Mouse (Mus musculus): ENCODE data around the gene Thsd7b. TPM values are rescaled to one million over a fixed set of nuclear protein-coding genes. Genes with fewer than 3 reads are reported as not detected.

Gene Thsd7b
- polyA plus RNA-seq, 1 experiment from 2014 or later: 10.6 TPM

GRCm38 (mm10) chr1:129540751-129541150 is 267.6 kb downstream of the Thsd7b start:
- 50% methylated on average over 1 of the region's 1 CpGs for WGBS
- H3K4me2 ChIP-seq (ENCODE audit: low read depth, low read length): no peak overlapping the region
- 0 out of 2 replicates have a peak, but pooled peaks cover 3% of the 10 kb centered on the region for H3K4me1 ChIP-seq (ENCODE audit: control insufficient read depth, insufficient read depth, low read length)
- H3K9me3 ChIP-seq (ENCODE audit: control insufficient read depth, low read length): no peaks in the 10 kb centered on the region
- no peaks in the 10 kb centered on the region for H3K27me3 ChIP-seq (ENCODE audit: control insufficient read depth, insufficient read depth, low read length)
- no peak overlapping the region for H3K9ac ChIP-seq (replicated peaks; ENCODE audit: low read depth, low read length)
- H3K4me3 ChIP-seq (ENCODE audit: low read depth, low read length): no peak overlapping the region
- ATAC-seq (ENCODE audit: low read depth): no peak
- H3K27ac ChIP-seq (ENCODE audit: low read depth, low read length): no peak overlapping the region
- H3K36me3 ChIP-seq (ENCODE audit: control insufficient read depth, insufficient read depth, low read length): no peaks in the 10 kb centered on the region

- no peaks in the 10 kb centered on the region for H3K9me3 ChIP-seq (ENCODE audit: control insufficient read depth, low read length)
- no peak overlapping the region for H3K4me2 ChIP-seq (ENCODE audit: low read depth, low read length)
- 0 out of 2 replicates have a peak, but pooled peaks cover 3% of the 10 kb centered on the region for H3K4me1 ChIP-seq (ENCODE audit: control insufficient read depth, insufficient read depth, low read length)
- 90% methylated on average over 3 of the region's 3 CpGs for WGBS
- H3K4me3 ChIP-seq (ENCODE audit: low read depth, low read length): no peak overlapping the region
- no peak for ATAC-seq (ENCODE audit: low read depth)
- no peak overlapping the region for H3K9ac ChIP-seq (replicated peaks; ENCODE audit: low read depth, low read length)
- H3K36me3 ChIP-seq (ENCODE audit: control insufficient read depth, insufficient read depth, low read length): no peaks in the 10 kb centered on the region
- no peak overlapping the region for H3K27ac ChIP-seq (ENCODE audit: low read depth, low read length)
- no peaks in the 10 kb centered on the region for H3K27me3 ChIP-seq (ENCODE audit: control insufficient read depth, insufficient read depth, low read length)
Observed at GRCm38 (mm10) chr1:129542563-129543146, 269.6 kb downstream of the Thsd7b start.

- H3K9me3 ChIP-seq (ENCODE audit: control insufficient read depth, low read length): no peaks in the 10 kb centered on the region
- H3K4me3 ChIP-seq (ENCODE audit: low read depth, low read length): no peak overlapping the region
- 87% methylated on average over 3 of the region's 3 CpGs for WGBS
- H3K36me3 ChIP-seq (ENCODE audit: control insufficient read depth, insufficient read depth, low read length): no peaks in the 10 kb centered on the region
- no peak overlapping the region for H3K4me2 ChIP-seq (ENCODE audit: low read depth, low read length)
- H3K27me3 ChIP-seq (ENCODE audit: control insufficient read depth, insufficient read depth, low read length): no peaks in the 10 kb centered on the region
- no peak overlapping the region for H3K9ac ChIP-seq (replicated peaks; ENCODE audit: low read depth, low read length)
- ATAC-seq (ENCODE audit: low read depth): no peak
- no peaks in the 10 kb centered on the region for H3K4me1 ChIP-seq (ENCODE audit: control insufficient read depth, insufficient read depth, low read length)
- no peak overlapping the region for H3K27ac ChIP-seq (ENCODE audit: low read depth, low read length)
Observed at GRCm38 (mm10) chr1:129543169-129543568, 270.1 kb downstream of the Thsd7b start.

- Histone ChIP-seq H3K4me1 (ENCODE audit: control insufficient read depth, insufficient read depth, low read length) (no peaks in the 10 kb centered on the region), H3K9me3 (ENCODE audit: control insufficient read depth, low read length) (no peaks in the 10 kb centered on the region), H3K9ac (replicated peaks; ENCODE audit: low read depth, low read length) (no peak overlapping the region), H3K27me3 (ENCODE audit: control insufficient read depth, insufficient read depth, low read length) (no peaks in the 10 kb centered on the region), H3K36me3 (ENCODE audit: control insufficient read depth, insufficient read depth, low read length) (no peaks in the 10 kb centered on the region), H3K4me3 (ENCODE audit: low read depth, low read length) (no peak overlapping the region), H3K4me2 (ENCODE audit: low read depth, low read length) (no peak overlapping the region), H3K27ac (ENCODE audit: low read depth, low read length) (no peak overlapping the region)
- 86% methylated on average over 4 of the region's 4 CpGs for WGBS
- ATAC-seq (ENCODE audit: low read depth): no peak
Observed at GRCm38 (mm10) chr1:129558054-129558453, 285.0 kb downstream of the Thsd7b start.

- no peaks in the 10 kb centered on the region for H3K9me3 ChIP-seq (ENCODE audit: control insufficient read depth, low read length)
- no peak overlapping the region for H3K4me3 ChIP-seq (ENCODE audit: low read depth, low read length)
- H3K27me3 ChIP-seq (ENCODE audit: control insufficient read depth, insufficient read depth, low read length): no peaks in the 10 kb centered on the region
- H3K9ac ChIP-seq (replicated peaks; ENCODE audit: low read depth, low read length): no peak overlapping the region
- H3K36me3 ChIP-seq (ENCODE audit: control insufficient read depth, insufficient read depth, low read length): no peaks in the 10 kb centered on the region
- H3K27ac ChIP-seq (ENCODE audit: low read depth, low read length): no peak overlapping the region
- no peak overlapping the region for H3K4me2 ChIP-seq (ENCODE audit: low read depth, low read length)
- WGBS: 94% methylated on average over 4 of the region's 4 CpGs
- H3K4me1 ChIP-seq (ENCODE audit: control insufficient read depth, insufficient read depth, low read length): no peaks in the 10 kb centered on the region
- ATAC-seq (ENCODE audit: low read depth): no peak
Observed at GRCm38 (mm10) chr1:129559137-129559536, 286.0 kb downstream of the Thsd7b start.

GRCm38 (mm10) chr1:129559812-129560211 is 286.7 kb downstream of the Thsd7b start:
- ATAC-seq (ENCODE audit: low read depth): no peak
- H3K27ac ChIP-seq (ENCODE audit: low read depth, low read length): no peak overlapping the region
- H3K9me3 ChIP-seq (ENCODE audit: control insufficient read depth, low read length): no peaks in the 10 kb centered on the region
- H3K4me1 ChIP-seq (ENCODE audit: control insufficient read depth, insufficient read depth, low read length): no peaks in the 10 kb centered on the region
- H3K27me3 ChIP-seq (ENCODE audit: control insufficient read depth, insufficient read depth, low read length): no peaks in the 10 kb centered on the region
- no peak overlapping the region for H3K9ac ChIP-seq (replicated peaks; ENCODE audit: low read depth, low read length)
- H3K36me3 ChIP-seq (ENCODE audit: control insufficient read depth, insufficient read depth, low read length): no peaks in the 10 kb centered on the region
- H3K4me3 ChIP-seq (ENCODE audit: low read depth, low read length): no peak overlapping the region
- WGBS: 60% methylated on average over 3 of the region's 3 CpGs
- no peak overlapping the region for H3K4me2 ChIP-seq (ENCODE audit: low read depth, low read length)

- 86% methylated on average over 1 of the region's 1 CpGs for WGBS
- no peak overlapping the region for H3K9ac ChIP-seq (replicated peaks; ENCODE audit: low read depth, low read length)
- no peak overlapping the region for H3K27ac ChIP-seq (ENCODE audit: low read depth, low read length)
- ATAC-seq (ENCODE audit: low read depth): no peak
- no peak overlapping the region for H3K4me2 ChIP-seq (ENCODE audit: low read depth, low read length)
- no peaks in the 10 kb centered on the region for H3K36me3 ChIP-seq (ENCODE audit: control insufficient read depth, insufficient read depth, low read length)
- H3K4me1 ChIP-seq (ENCODE audit: control insufficient read depth, insufficient read depth, low read length): no peaks in the 10 kb centered on the region
- no peaks in the 10 kb centered on the region for H3K27me3 ChIP-seq (ENCODE audit: control insufficient read depth, insufficient read depth, low read length)
- no peak overlapping the region for H3K4me3 ChIP-seq (ENCODE audit: low read depth, low read length)
- no peaks in the 10 kb centered on the region for H3K9me3 ChIP-seq (ENCODE audit: control insufficient read depth, low read length)
Observed at GRCm38 (mm10) chr1:129562707-129563106, 289.6 kb downstream of the Thsd7b start.

GRCm38 (mm10) chr1:129570522-129570921 is 297.4 kb downstream of the Thsd7b start:
- 89% methylated on average over 3 of the region's 3 CpGs for WGBS
- no peak for ATAC-seq (ENCODE audit: low read depth)

GRCm38 (mm10) chr1:129579955-129580354 is 306.9 kb downstream of the Thsd7b start:
- Histone ChIP-seq H3K4me3 (ENCODE audit: low read depth, low read length) (no peak overlapping the region), H3K27ac (ENCODE audit: low read depth, low read length) (no peak overlapping the region), H3K9ac (replicated peaks; ENCODE audit: low read depth, low read length) (no peak overlapping the region), H3K36me3 (ENCODE audit: control insufficient read depth, insufficient read depth, low read length) (no peaks in the 10 kb centered on the region), H3K27me3 (ENCODE audit: control insufficient read depth, insufficient read depth, low read length) (no peaks in the 10 kb centered on the region), H3K4me2 (ENCODE audit: low read depth, low read length) (no peak overlapping the region), H3K4me1 (ENCODE audit: control insufficient read depth, insufficient read depth, low read length) (no peaks in the 10 kb centered on the region), H3K9me3 (ENCODE audit: control insufficient read depth, low read length) (no peaks in the 10 kb centered on the region)
- no peak for ATAC-seq (ENCODE audit: low read depth)
- WGBS: 80% methylated on average over 4 of the region's 4 CpGs

More at GRCm38 (mm10) chr1:129570522-129570921, 297.4 kb downstream of the Thsd7b start:
- H3K4me1 ChIP-seq (ENCODE audit: control insufficient read depth, insufficient read depth, low read length): no peaks in the 10 kb centered on the region
- H3K4me2 ChIP-seq (ENCODE audit: low read depth, low read length): no peak overlapping the region
- no peaks in the 10 kb centered on the region for H3K9me3 ChIP-seq (ENCODE audit: control insufficient read depth, low read length)
- H3K27me3 ChIP-seq (ENCODE audit: control insufficient read depth, insufficient read depth, low read length): no peaks in the 10 kb centered on the region
- H3K4me3 ChIP-seq (ENCODE audit: low read depth, low read length): no peak overlapping the region
- H3K27ac ChIP-seq (ENCODE audit: low read depth, low read length): no peak overlapping the region
- no peaks in the 10 kb centered on the region for H3K36me3 ChIP-seq (ENCODE audit: control insufficient read depth, insufficient read depth, low read length)
- H3K9ac ChIP-seq (replicated peaks; ENCODE audit: low read depth, low read length): no peak overlapping the region

All from neural tube, embryonic 14.5 days (tissue).